Mouse (Mus musculus) CH12.LX (cell line): ENCODE results near the gene Tpx2. TPM values are rescaled to one million over a fixed set of nuclear protein-coding genes. Genes with fewer than 3 reads are reported as not detected.

Source experiments
- DNase-seq: peaks from one replicate; pipeline ENCODE4 v3.0.0-alpha.2; 2013; ENCODE audit errors: extremely low read depth
- H3K27ac ChIP-seq: 2 replicates; pipeline ENCODE4 v1.5.1; 2012; ENCODE audit warnings: low read depth, mild to moderate bottlenecking, control low read depth, moderate library complexity; ENCODE audit not compliant: insufficient read depth
- H3K27me3 ChIP-seq: replicated peaks from 2 replicates; pipeline ENCODE3; 2012; ENCODE audit warnings: inconsistent platforms
- H3K36me3 ChIP-seq, 2 experiments: replicated peaks in 1 of 2; 2 replicates each; pipeline versions ENCODE3 to v1.6.1; 2012; ENCODE audit warnings: inconsistent platforms in 1 of 2, low read length in 1 of 2, mild to moderate bottlenecking in 1 of 2, mixed read lengths in 1 of 2, moderate library complexity in 1 of 2; ENCODE audit not compliant: control insufficient read depth in 1 of 2, insufficient read depth in 1 of 2
- H3K4me1 ChIP-seq, 2 experiments: 2 replicates each; pipeline ENCODE4 v1.6.1; 2012; ENCODE audit warnings: inconsistent platforms in 1 of 2, moderate library complexity in 1 of 2; ENCODE audit not compliant: insufficient read depth in 2 of 2, control insufficient read depth in 1 of 2
- H3K4me2 ChIP-seq: 2 replicates; pipeline ENCODE4 v1.6.1; 2012; ENCODE audit warnings: low read depth, mild to moderate bottlenecking, control low read depth; ENCODE audit not compliant: poor library complexity, insufficient read depth, severe bottlenecking
- H3K4me3 ChIP-seq, 3 experiments: fragments of 150-350 bp in 1 of 3; sonication (generic) in 1 of 3; replicated peaks in 1 of 3; 2 replicates each; pipeline versions ENCODE3 to v1.5.1; 2011 to 2012; ENCODE audit warnings: low read depth in 2 of 3, low read length in 2 of 3, mild to moderate bottlenecking in 2 of 3, moderate library complexity in 2 of 3, control low read depth in 1 of 3, improper control_type of control experiment in 1 of 3, inconsistent platforms in 1 of 3, mixed read lengths in 1 of 3; ENCODE audit not compliant: poor library complexity in 1 of 3
- H3K79me2 ChIP-seq: replicated peaks from 2 replicates; pipeline ENCODE4 v1.6.1; 2012; ENCODE audit warnings: mild to moderate bottlenecking, moderate library complexity; ENCODE audit not compliant: control insufficient read depth, poor library complexity, insufficient read depth, severe bottlenecking; ENCODE audit errors: extremely low read depth
- H3K9ac ChIP-seq: 2 replicates; pipeline ENCODE4 v1.6.1; 2012; ENCODE audit warnings: low read depth, mild to moderate bottlenecking, control low read depth, moderate library complexity; ENCODE audit not compliant: insufficient read depth
- H3K9me3 ChIP-seq: replicated peaks from 2 replicates; pipeline ENCODE3; 2012; ENCODE audit warnings: low read length, inconsistent platforms, mixed read lengths
- CHD1 ChIP-seq: IDR thresholded peaks from 2 replicates; pipeline ENCODE4 v1.6.1; 2012; ENCODE audit warnings: low read depth, low read length, improper control_type of control experiment, inconsistent platforms
- CHD2 ChIP-seq: IDR thresholded peaks from 2 replicates; pipeline ENCODE4 v1.6.1; 2011; ENCODE audit warnings: low read length, improper control_type of control experiment
- CTCF ChIP-seq, 2 experiments: IDR thresholded peaks in 1 of 2; conservative IDR thresholded peaks in 1 of 2; 2 replicates each; pipeline ENCODE4 v1.5.1; 2011 to 2012; ENCODE audit warnings: low read depth in 2 of 2, low read length in 2 of 2, improper control_type of control experiment in 1 of 2, inconsistent platforms in 1 of 2, mild to moderate bottlenecking in 1 of 2, moderate library complexity in 1 of 2
- E2F4 ChIP-seq: IDR thresholded peaks from 2 replicates; pipeline ENCODE4 v1.6.1; 2011; ENCODE audit warnings: low read depth, low read length, improper control_type of control experiment; ENCODE audit not compliant: insufficient replicate concordance
- HCFC1 ChIP-seq: IDR thresholded peaks from 2 replicates; pipeline ENCODE4 v1.6.1; 2012; ENCODE audit warnings: low read depth, mild to moderate bottlenecking, inconsistent platforms, low read length, improper control_type of control experiment
- JUND ChIP-seq: conservative IDR thresholded peaks from 2 replicates; pipeline ENCODE4 v1.6.1; 2011; ENCODE audit warnings: low read depth, low read length, improper control_type of control experiment
- KAT2A ChIP-seq: IDR thresholded peaks from 2 replicates; pipeline ENCODE4 v1.6.1; 2012; ENCODE audit warnings: low read length, improper control_type of control experiment, inconsistent platforms; ENCODE audit not compliant: insufficient replicate concordance
- MXI1 ChIP-seq: IDR thresholded peaks from 2 replicates; pipeline ENCODE4 v1.6.1; 2011; ENCODE audit warnings: mild to moderate bottlenecking, low read depth, low read length, improper control_type of control experiment
- MYC ChIP-seq: IDR thresholded peaks from 2 replicates; pipeline ENCODE4 v1.6.1; 2011; ENCODE audit warnings: low read depth, mild to moderate bottlenecking, improper control_type of control experiment, low read length
- NELFE ChIP-seq: IDR thresholded peaks from 2 replicates; pipeline ENCODE4 v1.6.1; 2011; ENCODE audit warnings: low read depth, low read length, improper control_type of control experiment
- NRF1 ChIP-seq: IDR thresholded peaks from 2 replicates; pipeline ENCODE4 v1.6.1; 2014; ENCODE audit warnings: low read depth, mild to moderate bottlenecking, inconsistent platforms, low read length, improper control_type of control experiment, moderate library complexity
- POLR2A ChIP-seq: IDR thresholded peaks from 2 replicates; pipeline ENCODE4 v1.6.1; 2011; ENCODE audit warnings: low read depth, mild to moderate bottlenecking, improper control_type of control experiment, low read length
- POLR2AphosphoS2 ChIP-seq: IDR thresholded peaks from 2 replicates; pipeline ENCODE4 v1.6.1; 2011; ENCODE audit warnings: low read depth, low read length, improper control_type of control experiment
- RAD21 ChIP-seq: IDR thresholded peaks from 2 replicates; pipeline ENCODE4 v1.6.1; 2011; ENCODE audit warnings: low read depth, mild to moderate bottlenecking, low read length, improper control_type of control experiment, moderate library complexity
- SIN3A ChIP-seq: IDR thresholded peaks from 2 replicates; pipeline ENCODE4 v1.6.1; 2012; ENCODE audit warnings: low read length, improper control_type of control experiment, inconsistent platforms
- TBP ChIP-seq: conservative IDR thresholded peaks from 2 replicates; pipeline ENCODE4 v1.6.1; 2011; ENCODE audit warnings: low read depth, low read length, improper control_type of control experiment
- TCF12 ChIP-seq: IDR thresholded peaks from 2 replicates; pipeline ENCODE4 v1.6.1; 2014; ENCODE audit warnings: low read depth, mild to moderate bottlenecking, inconsistent platforms, low read length, improper control_type of control experiment
- USF2 ChIP-seq: conservative IDR thresholded peaks from 2 replicates; pipeline ENCODE4 v1.6.1; 2011; ENCODE audit warnings: low read depth, low read length, improper control_type of control experiment
- ZC3H11A ChIP-seq: IDR thresholded peaks from 2 replicates; pipeline ENCODE4 v1.6.1; 2012; ENCODE audit warnings: low read depth, mild to moderate bottlenecking, inconsistent platforms, low read length, improper control_type of control experiment
- ZKSCAN1 ChIP-seq: IDR thresholded peaks from 2 replicates; pipeline ENCODE4 v1.6.1; 2012; ENCODE audit warnings: low read depth, inconsistent platforms, low read length, improper control_type of control experiment, borderline replicate concordance
- ZMIZ1 ChIP-seq: IDR thresholded peaks from 2 replicates; pipeline ENCODE4 v1.6.1; 2012; ENCODE audit warnings: low read depth, mild to moderate bottlenecking, inconsistent platforms, low read length, improper control_type of control experiment
- ZNF384 ChIP-seq: IDR thresholded peaks from 2 replicates; pipeline ENCODE4 v1.6.1; 2012; ENCODE audit warnings: low read depth, low read length, improper control_type of control experiment, inconsistent platforms
- dilution Hi-C: fragments of 300-500 bp; cut with MboI; formaldehyde crosslinking; loops from 2 replicates; pipeline ENCODE4 v1.14.3; 2020; ENCODE audit warnings: low sequenced_read_pairs; ENCODE audit not compliant: extremely low pct_unique_long_range_greater_than_20kb, extremely low pct_ligation_motif_present
- in situ Hi-C: fragments of 300-500 bp; cut with MboI; formaldehyde crosslinking; loops from 3 replicates; pipeline ENCODE4 v1.14.3; 2019; ENCODE audit warnings: low sequenced_read_pairs, low pct_ligation_motif_present, low pct_unique_long_range_greater_than_20kb, mixed read lengths
- polyA plus RNA-seq: library from polyadenylated mRNA; unstranded; fragments of >175 nt; gene quantifications from 2 replicates; pipeline ENCODE4 v1.2.1, GENCODE M21; 2012; ENCODE audit warnings: low read depth; ENCODE audit not compliant: insufficient read length
- total RNA-seq, 2 experiments: library from RNA; depleted of rRNA; stranded (reverse); fragments of 300-350 nt in 1 of 2; fragments of >200 nt in 1 of 2; gene quantifications; 2 replicates each; pipeline ENCODE4 v1.2.3; 2012 to 2014

Tpx2 gene
- total and polyA plus RNA-seq, 3 experiments, result 66.1 to 127 (median 98.0) TPM

- Histone ChIP-seq H3K27ac (no peak within 1 kb of the TSS), H3K79me2 (no peaks in the 10 kb centered on the region), H3K4me1 (peaks cover 16 to 53% of the 10 kb centered on the region in 2 experiments), H3K27me3 (peaks cover 43% of the 10 kb centered on the region), H3K9ac (no peak within 1 kb of the TSS), H3K4me2 (no peak within 1 kb of the TSS), H3K4me3 (no peak within 1 kb of the TSS), H3K36me3 (no peaks in the 10 kb centered on the region), H3K9me3 (peaks cover 7% of the 10 kb centered on the region)
- in situ Hi-C loops, result loop anchor here (25.0 kb wide), 1 partner anchor 676 kb away; no protein-coding TSS in a partner anchor
- dilution Hi-C loops, result no loop called here
- TF ChIP-seq KAT2A, result no peak
- no peak for TF ChIP-seq POLR2AphosphoS2
- no peak for TF ChIP-seq POLR2A
- no peak for TF ChIP-seq RAD21
- no peak for TF ChIP-seq USF2
- TF ChIP-seq ZMIZ1, result no peak
- no peak for TF ChIP-seq CHD1
- no peak for TF ChIP-seq MYC
- TF ChIP-seq NELFE, result no peak
- no peak for TF ChIP-seq SIN3A
- TF ChIP-seq ZKSCAN1, result no peak
- TF ChIP-seq ZNF384, result no peak
- TF ChIP-seq CTCF (conservative IDR thresholded peaks at IDR 0.05 in 1 of 2, IDR thresholded peaks at IDR 0.05 in 1 of 2; ENCODE audit: low read depth in 2 of 2, low read length in 2 of 2), result no peak
- no peak for TF ChIP-seq JUND
- no peak for TF ChIP-seq CHD2
- no peak for DNase-seq
Observed at GRCm38 (mm10) chr2:152911031-152911430, 63.3 kb downstream of the Tpx2 start, which contains the start of gene Mylk2. TSS of gene Mylk2 (plus strand) at chr2:152911352.

GRCm38 (mm10) chr2:152911432-152911831 is 63.7 kb downstream of the Tpx2 start:
- H3K9ac ChIP-seq, result no peak overlapping the region
- DNase-seq, result no peak
- peaks cover 43% of the 10 kb centered on the region for H3K27me3 ChIP-seq
- peaks cover 7% of the 10 kb centered on the region for H3K9me3 ChIP-seq
- H3K4me3 ChIP-seq, result no peak overlapping the region
- H3K27ac ChIP-seq, result no peak overlapping the region
- no peaks in the 10 kb centered on the region for H3K36me3 ChIP-seq
- dilution Hi-C loops, result no loop called here
- no peak overlapping the region for H3K4me2 ChIP-seq
- TF ChIP-seq MXI1, result no peak
- no peak for TF ChIP-seq POLR2AphosphoS2
- no peak for TF ChIP-seq TCF12
- TF ChIP-seq KAT2A, result no peak
- no peak for TF ChIP-seq NELFE
- TF ChIP-seq ZMIZ1, result no peak
- no peak for TF ChIP-seq HCFC1
- no peak for TF ChIP-seq ZC3H11A
- no peak for TF ChIP-seq NRF1
- TF ChIP-seq E2F4, result no peak
- no peak for TF ChIP-seq TBP
- TF ChIP-seq, all 38 proteins: peak for 0
- Histone ChIP-seq H3K4me1 (peaks cover 15 to 53% of the 10 kb centered on the region in 2 experiments), H3K79me2 (no peaks in the 10 kb centered on the region)
- in situ Hi-C loops, result loop anchor here (25.0 kb wide), 1 partner anchor 676 kb away; no protein-coding TSS in a partner anchor
